Mouse (Mus musculus) liver, embryonic 14.5 days (tissue): ENCODE results near the gene Olfr491.

Experiments
- CTCF ChIP-seq: IDR thresholded peaks from 2 replicates; pipeline ENCODE4 v1.5.1; 2016; ENCODE audit warnings: antibody characterized with exemption, low read depth, control low read depth
- EP300 ChIP-seq: IDR thresholded peaks from 2 replicates; pipeline ENCODE4 v1.6.1; 2016; ENCODE audit warnings: antibody characterized with exemption, low read depth

DNA sequence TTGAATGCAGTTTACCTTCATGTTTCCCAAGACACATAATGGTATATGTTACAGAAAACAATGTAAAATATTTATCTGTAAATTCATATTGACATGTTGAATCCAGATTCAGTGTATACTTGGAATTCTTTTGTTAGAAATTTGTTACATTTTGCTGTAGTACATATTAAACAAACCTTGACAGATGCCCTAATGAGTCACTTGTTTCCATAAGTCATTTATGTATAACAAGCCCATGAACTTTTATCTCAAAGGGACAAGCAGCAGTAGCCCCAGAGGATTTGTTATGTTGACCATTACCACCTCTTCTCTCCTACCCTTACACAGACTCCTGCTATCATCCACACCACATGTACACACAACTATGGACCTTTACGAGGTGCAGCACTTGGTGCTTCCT, at the start of gene Olfr491:
- TF ChIP-seq CTCF (no peak), EP300 (no peak)
